Mouse (Mus musculus) MEL (cell line): Measurements from ENCODE around the gene Tob2. TPM values are rescaled to one million over a fixed set of nuclear protein-coding genes. Genes with fewer than 3 reads are reported as not detected.

Experiments used
- DNase-seq: peaks from one replicate; pipeline ENCODE4 v3.0.0; 2011; ENCODE audit warnings: low read depth, low spot score
- H3K27ac ChIP-seq: 2 replicates; pipeline ENCODE4 v1.5.1; 2012; ENCODE audit warnings: low read depth, mild to moderate bottlenecking, control low read depth, low read length, moderate library complexity; ENCODE audit not compliant: control insufficient read depth
- H3K27me3 ChIP-seq, 2 experiments: fragments of 150-350 bp in 1 of 2; sonication (generic) in 1 of 2; 2 replicates each; pipeline ENCODE4 v1.6.1; 2012; ENCODE audit warnings: low read length in 2 of 2, mild to moderate bottlenecking in 2 of 2, improper control_type of control experiment in 1 of 2, moderate library complexity in 1 of 2; ENCODE audit not compliant: insufficient read depth in 2 of 2, control insufficient read depth in 1 of 2
- H3K36me3 ChIP-seq, 2 experiments: 2 replicates each; pipeline ENCODE4 v1.6.1; 2012 to 2014; ENCODE audit warnings: low read length in 2 of 2, improper control_type of control experiment in 1 of 2, inconsistent platforms in 1 of 2, mild to moderate bottlenecking in 1 of 2; ENCODE audit not compliant: insufficient read depth in 2 of 2, control insufficient read depth in 1 of 2
- H3K4me1 ChIP-seq, 2 experiments: fragments of 150-350 bp in 1 of 2; sonication (generic) in 1 of 2; 2 replicates each; pipeline ENCODE4 v1.6.1; 2012; ENCODE audit warnings: low read length in 2 of 2, improper control_type of control experiment in 1 of 2, mild to moderate bottlenecking in 1 of 2; ENCODE audit not compliant: insufficient read depth in 2 of 2, control insufficient read depth in 1 of 2
- H3K4me3 ChIP-seq, 2 experiments: fragments of 150-350 bp in 1 of 2; sonication (generic) in 1 of 2; 2 replicates each; pipeline ENCODE4 v1.5.1; 2012; ENCODE audit warnings: low read depth in 2 of 2, low read length in 2 of 2, mild to moderate bottlenecking in 2 of 2, moderate library complexity in 2 of 2, control low read depth in 1 of 2, improper control_type of control experiment in 1 of 2; ENCODE audit not compliant: control insufficient read depth in 1 of 2, insufficient read depth in 1 of 2
- H3K79me2 ChIP-seq: 2 replicates; pipeline ENCODE4 v1.6.1; 2012; ENCODE audit warnings: mild to moderate bottlenecking, low read length, moderate library complexity; ENCODE audit not compliant: control insufficient read depth, poor library complexity, insufficient read depth
- H3K9ac ChIP-seq: 2 replicates; pipeline ENCODE4 v1.6.1; 2012; ENCODE audit warnings: low read depth, mild to moderate bottlenecking, control low read depth, low read length, moderate library complexity; ENCODE audit not compliant: control insufficient read depth, poor library complexity, severe bottlenecking
- H3K9me3 ChIP-seq: fragments of 150-350 bp; sonication (generic); replicated peaks from 2 replicates; pipeline ENCODE4 v1.6.1; 2012; ENCODE audit warnings: mild to moderate bottlenecking, low read length, improper control_type of control experiment, moderate library complexity; ENCODE audit not compliant: insufficient read depth
- ELF1 ChIP-seq: IDR thresholded peaks from 2 replicates; pipeline ENCODE4 v1.6.1; 2014; ENCODE audit warnings: low read depth, mild to moderate bottlenecking, inconsistent platforms, low read length, improper control_type of control experiment, moderate library complexity
- EP300 ChIP-seq, 2 experiments: IDR thresholded peaks; 2 replicates each; pipeline ENCODE4 v1.6.1; 2011; ENCODE audit warnings: improper control_type of control experiment in 2 of 2, low read length in 2 of 2, low read depth in 1 of 2, mild to moderate bottlenecking in 1 of 2
- ETS1 ChIP-seq: IDR thresholded peaks from 2 replicates; pipeline ENCODE4 v1.6.1; 2012; ENCODE audit warnings: low read depth, mild to moderate bottlenecking, inconsistent platforms, low read length, improper control_type of control experiment, moderate library complexity
- GATA1 ChIP-seq: IDR thresholded peaks from 2 replicates; pipeline ENCODE4 v1.6.1; 2011; ENCODE audit warnings: low read depth, low read length, improper control_type of control experiment
- JUND ChIP-seq: IDR thresholded peaks from 2 replicates; pipeline ENCODE4 v1.6.1; 2011; ENCODE audit warnings: low read depth, mild to moderate bottlenecking, improper control_type of control experiment, low read length
- MAFK ChIP-seq: IDR thresholded peaks from 2 replicates; pipeline ENCODE4 v1.6.1; 2011; ENCODE audit warnings: low read depth, mild to moderate bottlenecking, low read length, improper control_type of control experiment, borderline replicate concordance
- MAX ChIP-seq: IDR thresholded peaks from 2 replicates; pipeline ENCODE4 v1.6.1; 2011; ENCODE audit warnings: low read length, improper control_type of control experiment
- MEF2A ChIP-seq: IDR thresholded peaks from 2 replicates; pipeline ENCODE4 v1.6.1; 2014; ENCODE audit warnings: low read depth, mild to moderate bottlenecking, inconsistent platforms, low read length, improper control_type of control experiment; ENCODE audit not compliant: poor library complexity, insufficient replicate concordance, severe bottlenecking; ENCODE audit errors: extremely low read depth
- MXI1 ChIP-seq: IDR thresholded peaks from 2 replicates; pipeline ENCODE4 v1.6.1; 2011; ENCODE audit warnings: mild to moderate bottlenecking, low read depth, low read length, improper control_type of control experiment
- POLR2A ChIP-seq, 2 experiments: IDR thresholded peaks; 2 replicates each; pipeline ENCODE4 v1.6.1; 2011 to 2012; ENCODE audit warnings: low read length in 2 of 2, mild to moderate bottlenecking in 2 of 2, control low read depth in 1 of 2, improper control_type of control experiment in 1 of 2, low read depth in 1 of 2, moderate library complexity in 1 of 2; ENCODE audit not compliant: control insufficient read depth in 1 of 2, insufficient read depth in 1 of 2, poor library complexity in 1 of 2
- USF1 ChIP-seq: IDR thresholded peaks from 2 replicates; pipeline ENCODE4 v1.6.1; 2014; ENCODE audit warnings: low read depth, mild to moderate bottlenecking, inconsistent platforms, low read length, improper control_type of control experiment, moderate library complexity
- ZC3H11A ChIP-seq: IDR thresholded peaks from 2 replicates; pipeline ENCODE4 v1.6.1; 2012; ENCODE audit warnings: low read depth, mild to moderate bottlenecking, inconsistent platforms, low read length, improper control_type of control experiment
- polyA plus RNA-seq, 2 experiments: library from polyadenylated mRNA; stranded (reverse) in 1 of 2; unstranded in 1 of 2; fragments of >175 nt in 1 of 2; fragments of >200 nt in 1 of 2; gene quantifications; 2 replicates each; pipeline versions ENCODE4 v1.2.1 to v1.2.4; 2012; ENCODE audit warnings: low replicate concordance in 2 of 2, low read depth in 1 of 2; ENCODE audit not compliant: insufficient read length in 2 of 2, insufficient read depth in 1 of 2, missing spikeins in 1 of 2
- total RNA-seq: library from RNA; depleted of rRNA; stranded (reverse); fragments of 300-350 nt; gene quantifications from 2 replicates; pipeline ENCODE4 v1.2.3, GENCODE M21; 2012

Gene Tob2
- total and polyA plus RNA-seq, 3 experiments = 20.7 to 23.5 TPM; not detected in 1

- peaks cover 6% of the 10 kb centered on the region for H3K79me2 ChIP-seq
- H3K4me1 ChIP-seq = peaks cover 16 to 34% of the 10 kb centered on the region in 2 experiments
- H3K27me3 ChIP-seq = no peaks in the 10 kb centered on the region
- TF ChIP-seq POLR2A (IDR thresholded peaks at IDR 0.05; ENCODE audit: control insufficient read depth in 1 of 2, insufficient read depth in 1 of 2, low read depth in 1 of 2, low read length in 2 of 2, poor library complexity in 1 of 2) (no peak), EP300 (IDR thresholded peaks at IDR 0.05; ENCODE audit: low read depth in 1 of 2, low read length in 2 of 2) (peak in 1 of 2 experiments; percentile 28; a peak in 1 of 4 replicates), GATA1 (peak; percentile 75), MAX (no peak), MAFK (no peak), ELF1 (no peak), MXI1 (no peak; the same call in 1 of the 2 replicates), JUND (no peak), MEF2A (no peak), ETS1 (peak; percentile 37; the same call in 1 of the 2 replicates)
- TF ChIP-seq, all 39 proteins: peak for 3
- Histone ChIP-seq H3K9me3 (no peaks in the 10 kb centered on the region), H3K27ac (no peak overlapping the region; the same call in 1 of the 2 replicates), H3K4me3 (no peak overlapping the region), H3K36me3 (peaks cover 0 to 27% of the 10 kb centered on the region in 2 experiments; a peak in 2 of 4 replicates), H3K9ac (no peak overlapping the region)
- DNase-seq = peak; percentile 61
Measured at GRCm38 (mm10) chr15:81814716-81815370, 43.8 kb downstream of the Tob2 start.

- Histone ChIP-seq H3K4me1 (peaks cover 16 to 34% of the 10 kb centered on the region in 2 experiments), H3K4me3 (no peak overlapping the region), H3K9me3 (no peaks in the 10 kb centered on the region), H3K79me2 (peaks cover 6% of the 10 kb centered on the region), H3K27ac (peak overlapping the region; percentile 13; the same call in 1 of the 2 replicates), H3K36me3 (peaks cover 0 to 31% of the 10 kb centered on the region in 2 experiments; a peak in 2 of 4 replicates), H3K9ac (no peak overlapping the region), H3K27me3 (no peaks in the 10 kb centered on the region)
- TF ChIP-seq USF1 (peak; percentile 62), ZC3H11A (no peak)
- peak; percentile 42 for DNase-seq
Measured at GRCm38 (mm10) chr15:81813986-81814705, 44.5 kb downstream of the Tob2 start.
